Comparison of ENCODE assay signal across 8 mouse cellular contexts in genomic region chr1:74794487-74795144, GRCm38 (mm10). TPM values are rescaled to one million over a fixed set of nuclear protein-coding genes. Genes with fewer than 3 reads are reported as not detected.
A peak's percentile ranks its signal among the peaks of the same experiment; 100 is the strongest.
DNase-seq lines count a peak whose midpoint lies in the region; ATAC-seq and TF ChIP-seq lines count a peak whose summit lies in the region.

No protein-coding gene starts in this region.

- H3K9ac ChIP-seq in limb, embryonic 11.5 days (ENCODE audit: low read length): no peak overlapping the region

- H3K4me2 ChIP-seq in limb, embryonic 11.5 days (ENCODE audit: low read depth, severe bottlenecking): peak overlapping the region; percentile 37

- H3K4me1 ChIP-seq in cerebellum, adult 2 months (ENCODE audit: control insufficient read depth, insufficient read depth, low read length): peaks cover 6% of the 10 kb centered on the region
- H3K4me1 ChIP-seq in limb, embryonic 11.5 days (ENCODE audit: control insufficient read depth, insufficient read depth, low read length): peaks cover 33% of the 10 kb centered on the region
- no peaks in the 10 kb centered on the region; the same call in 1 of the 2 replicates for H3K4me1 ChIP-seq in small intestine, adult 2 months (ENCODE audit: control insufficient read depth, insufficient read depth, insufficient read length, low read length)

- no peaks in the 10 kb centered on the region for H3K36me3 ChIP-seq in limb, embryonic 11.5 days (ENCODE audit: control insufficient read depth, insufficient read depth, low read length)
- no peaks in the 10 kb centered on the region for H3K36me3 ChIP-seq in small intestine, adult 2 months (ENCODE audit: control insufficient read depth, insufficient read depth, low read length)

- TF ChIP-seq CTCF in cerebellum, adult 2 months (IDR thresholded peaks at IDR 0.05; ENCODE audit: borderline replicate concordance, insufficient read depth, low read depth, low read length): no peak
- TF ChIP-seq CTCF in small intestine, adult 2 months (IDR thresholded peaks at IDR 0.05; ENCODE audit: extremely low read depth, insufficient read length, insufficient replicate concordance, low read depth, low read length): no peak

- H3K4me3 ChIP-seq in cerebellum, adult 2 months (replicated peaks; ENCODE audit: insufficient read depth, low read depth, low read length): peak overlapping the region; percentile 50
- H3K4me3 ChIP-seq in limb, embryonic 11.5 days (ENCODE audit: low read depth, low read length): peak overlapping the region; percentile 14
- H3K4me3 ChIP-seq in small intestine, adult 2 months (ENCODE audit: low read depth, low read length): peak overlapping the region; percentile 14

- ATAC-seq in limb, embryonic 11.5 days (ENCODE audit: insufficient number of reproducible peaks, low FRiP score, low TSS enrichment, low read depth): no peak

- TF ChIP-seq POLR2A in cerebellum, adult 2 months (IDR thresholded peaks at IDR 0.05; ENCODE audit: borderline replicate concordance, insufficient read depth, low read length): no peak
- TF ChIP-seq POLR2A in small intestine, adult 2 months (IDR thresholded peaks at IDR 0.05; ENCODE audit: low read depth, low read length): no peak

- no peaks in the 10 kb centered on the region for H3K9me3 ChIP-seq in limb, embryonic 11.5 days (ENCODE audit: control insufficient read depth, low read length)

- H3K27ac ChIP-seq in cerebellum, adult 2 months (ENCODE audit: insufficient read depth, low read length): no peak overlapping the region
- H3K27ac ChIP-seq in limb, embryonic 11.5 days (replicated peaks; ENCODE audit: low read depth, low read length): no peak overlapping the region
- no peak overlapping the region for H3K27ac ChIP-seq in small intestine, adult 2 months (ENCODE audit: insufficient read depth, low read depth, low read length)

- peak in 1 of 2 experiments; percentile 44 for DNase-seq in cerebellum, adult 2 months
- DNase-seq in cerebellum, adult 9-10 months: no peak
- DNase-seq in spleen, postnatal 36 days (ENCODE audit: low spot score in 2 of 2): peak; percentile 40 to 48
- DNase-seq in spleen, adult 18-20 months: no peak
- peak; percentile 68 for DNase-seq in limb, embryonic 11.5 days (ENCODE audit: low spot score)
- no peak for DNase-seq in adrenal gland, adult 8-10 months
- no peak for DNase-seq in c-Kit-positive CD71-positive TER-119-positive erythroid progenitor cells, embryonic 14.5 days (ENCODE audit: low spot score)

- 2% methylated on average over 38 of the region's 38 CpGs for WGBS in cerebellum, adult 2 months
- WGBS in limb, embryonic 11.5 days: 2% methylated on average over 37 of the region's 38 CpGs
- WGBS in small intestine, adult 2 months: 3% methylated on average over 37 of the region's 38 CpGs

- H3K27me3 ChIP-seq in cerebellum, adult 2 months (ENCODE audit: control insufficient read depth, insufficient read depth, low read length): no peaks in the 10 kb centered on the region; the same call in 1 of the 2 replicates
- H3K27me3 ChIP-seq in limb, embryonic 11.5 days (ENCODE audit: control insufficient read depth, insufficient read depth, low read length): peaks cover 82% of the 10 kb centered on the region
- peaks cover 70% of the 10 kb centered on the region for H3K27me3 ChIP-seq in small intestine, adult 2 months (ENCODE audit: control insufficient read depth, insufficient read depth, low read length)

RNA-seq across cellular contexts. Expression of gene Wnt10a, which starts 3.3 kb away (rescaled TPM):
- 0.36 and 0.59 TPM in 2 replicates for polyA plus RNA-seq in cerebellum, adult 2 months (2012; rRNA removed)
- polyA plus RNA-seq in limb, embryonic 11.5 days (2014; fragmentation: Nextera tagmentation; extraction: Ambion mirVana): 1.4 and 1.6 TPM in 2 replicates
- polyA plus RNA-seq in small intestine, adult 2 months (2012; rRNA removed): 0.14 and 0.57 TPM in 2 replicates
- 1 to 10 TPM in 1 of 4 experiments, under 1 TPM in 3; 0.58 to 1.0 (median 0.84) TPM for total RNA-seq in adrenal gland, adult 8-10 months (2022)

RNA-seq across cellular contexts. Expression of gene Wnt6, which starts 22.9 kb away (rescaled TPM):
- 3.6 and 4.0 TPM in 2 replicates for polyA plus RNA-seq in cerebellum, adult 2 months (2012; rRNA removed)
- polyA plus RNA-seq in limb, embryonic 11.5 days (2014; fragmentation: Nextera tagmentation; extraction: Ambion mirVana): 21.2 and 27.4 TPM in 2 replicates
- 2.0 and 6.0 TPM in 2 replicates for polyA plus RNA-seq in small intestine, adult 2 months (2012; rRNA removed)
- 1 to 10 TPM; 3.9 to 6.6 (median 5.7) TPM for total RNA-seq in adrenal gland, adult 8-10 months (2022)

RNA-seq across cellular contexts. Expression of gene Prkag3, which starts 45.6 kb away (rescaled TPM):
- 0.33 and 0.52 TPM in 2 replicates for polyA plus RNA-seq in cerebellum, adult 2 months (2012; rRNA removed)
- polyA plus RNA-seq in limb, embryonic 11.5 days (2014; fragmentation: Nextera tagmentation; extraction: Ambion mirVana): not detected in 2 replicates
- polyA plus RNA-seq in small intestine, adult 2 months (2012; rRNA removed): 1.5 TPM in 1 of 2 replicates, not detected in the other
- 1 to 10 TPM in 1 of 4 experiments, under 1 TPM in 1, not detected in 2; 0.55 to 1.3 TPM for total RNA-seq in adrenal gland, adult 8-10 months (2022)

Comparison
In these comparisons a context has a peak if more than half of its experiments do, and no peak if none do; other contexts are left out.
1. DNase-seq: peak in spleen, postnatal 36 days (2 of 2) and limb, embryonic 11.5 days (single experiment); none in cerebellum, adult 9-10 months (single experiment), spleen, adult 18-20 months (0 of 2), adrenal gland, adult 8-10 months (single experiment) and c-Kit-positive CD71-positive TER-119-positive erythroid progenitor cells, embryonic 14.5 days (single experiment).
2. Peak in every context shown above with its lines, with median percentiles within 50 percentile points of each other: H3K4me3 ChIP-seq.